Mouse (Mus musculus): ENCODE results near the gene Slc4a4.
A peak's percentile ranks its signal among the peaks of the same experiment; 100 is the strongest.

Gene Slc4a4

GRCm38 (mm10) chr5:88917221-88917620, 30.6 kb downstream of the Slc4a4 start:
- DNase-seq (ENCODE audit: low spot score) = no peak

DNA sequence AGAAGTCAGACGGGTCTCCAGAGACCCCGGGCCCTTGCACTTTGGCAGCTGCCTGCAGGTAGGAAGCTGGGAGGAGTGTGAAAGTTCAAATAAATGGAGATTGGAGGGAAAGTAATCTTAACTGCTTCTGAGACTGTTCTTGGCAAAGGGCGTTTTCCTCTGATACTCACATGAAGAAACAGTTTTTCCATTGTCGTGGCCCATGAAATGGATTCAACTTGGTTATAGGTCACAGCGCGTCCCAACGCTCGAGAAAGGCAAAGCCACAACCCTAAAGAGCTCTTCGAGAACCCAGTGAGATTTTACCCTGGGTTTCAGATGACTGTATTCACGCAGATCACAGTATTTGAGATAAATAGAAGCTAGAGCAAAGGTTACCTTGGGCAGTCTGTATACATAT, 31.0 kb downstream of the Slc4a4 start:
- no peak for DNase-seq (ENCODE audit: low spot score)

DNA sequence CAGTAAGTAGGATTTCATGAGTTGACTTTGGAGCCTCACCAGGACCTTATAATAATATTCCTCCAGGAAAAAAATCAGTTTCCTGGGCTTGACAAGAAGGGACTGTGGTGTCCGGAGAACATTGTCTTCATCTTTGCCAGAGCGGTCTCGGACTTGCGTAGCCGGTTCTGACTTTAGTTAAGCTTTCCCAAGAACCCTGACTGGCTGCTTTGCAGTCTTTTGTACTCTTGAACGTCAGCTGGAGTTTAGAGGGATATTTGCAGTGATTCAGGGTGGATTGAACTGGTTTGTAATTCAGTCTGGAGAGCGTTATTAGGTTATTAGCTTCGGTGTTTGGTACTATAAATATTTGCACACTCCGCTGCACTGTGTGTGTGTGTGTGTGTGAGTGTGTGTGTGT, 31.9 kb downstream of the Slc4a4 start:
- no peak for DNase-seq (ENCODE audit: low spot score)

DNA sequence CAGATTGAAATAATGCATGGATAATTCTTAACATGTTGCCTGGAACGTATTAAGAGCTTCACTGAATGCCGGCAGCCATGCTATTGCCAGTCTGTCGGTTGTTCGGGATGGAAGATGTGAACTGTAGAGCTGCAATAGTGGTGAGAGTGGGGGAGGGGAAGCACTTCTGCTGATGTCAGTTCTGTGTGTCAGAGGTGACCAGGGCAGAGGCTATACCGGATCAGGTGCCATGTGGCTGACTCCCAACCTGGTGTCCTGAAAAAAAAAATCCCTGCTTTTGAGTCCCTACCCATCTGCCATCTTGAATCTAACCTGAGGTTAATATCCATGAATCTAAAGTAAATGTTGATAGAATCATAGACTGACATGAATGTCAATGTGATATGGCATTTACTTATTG, 39.0 kb downstream of the Slc4a4 start:
- DNase-seq (ENCODE audit: low spot score) = no peak

DNA sequence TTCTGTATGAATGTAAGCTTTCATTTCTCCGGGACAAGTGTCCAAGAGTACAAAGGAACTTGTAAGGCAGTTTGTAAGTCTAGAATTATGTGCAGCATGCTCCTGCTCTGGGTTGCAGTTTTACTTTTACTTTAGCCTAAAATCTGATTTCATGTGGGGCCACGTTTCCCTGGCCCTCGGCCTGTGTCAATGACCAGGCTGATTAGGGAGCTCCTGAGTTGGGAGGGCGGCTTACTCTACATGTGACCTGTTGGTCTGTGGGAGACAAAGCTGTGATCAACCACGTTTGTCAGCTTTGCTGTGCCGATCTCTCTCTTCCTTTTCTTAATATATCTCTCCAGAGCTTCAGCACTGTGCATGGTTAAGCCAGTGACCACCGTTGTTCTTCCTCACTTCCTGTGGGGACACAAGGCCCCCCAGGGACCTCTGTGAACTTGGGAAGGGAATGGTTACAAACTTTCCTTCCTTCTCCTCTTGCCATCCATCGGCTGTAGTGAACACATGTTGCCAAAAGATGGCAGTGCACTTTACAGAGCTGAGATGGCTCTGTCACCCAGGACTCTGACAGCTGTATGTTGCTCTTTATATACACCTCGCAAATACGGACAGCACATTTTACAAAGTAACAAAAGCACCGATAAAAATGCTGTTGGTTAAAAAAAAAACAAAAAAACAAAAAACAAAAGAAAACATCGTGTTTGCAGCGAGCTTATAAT, 41.7 kb downstream of the Slc4a4 start:
- DNase-seq (ENCODE audit: low spot score) = peak; percentile 66

- peak; percentile 62 for DNase-seq (ENCODE audit: low spot score)
Measured at GRCm38 (mm10) chr5:88929392-88930094, 42.9 kb downstream of the Slc4a4 start.

- DNase-seq (ENCODE audit: low spot score) = peak; percentile 23
Measured at GRCm38 (mm10) chr5:88930129-88930528, 43.5 kb downstream of the Slc4a4 start.

DNA sequence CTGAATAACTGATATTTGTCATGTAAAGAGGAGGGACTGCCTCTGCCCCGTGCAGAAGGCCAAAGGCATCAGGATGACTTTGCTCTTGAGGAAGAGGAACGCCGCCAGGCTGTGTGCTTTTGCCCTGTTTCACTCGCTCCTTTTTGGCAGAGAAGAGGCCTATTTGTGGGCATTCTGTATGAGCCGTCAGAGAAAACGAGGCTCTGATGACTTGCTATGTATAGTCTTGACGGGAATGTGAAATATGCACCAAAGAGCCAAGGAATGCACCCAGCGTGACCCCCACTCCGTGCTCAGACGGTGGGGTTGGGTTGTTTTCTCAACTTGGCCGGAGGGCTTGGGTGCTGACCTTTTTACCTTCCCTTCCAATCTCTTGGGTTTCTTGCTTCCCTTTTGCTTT, 44.0 kb downstream of the Slc4a4 start:
- peak; percentile 28 for DNase-seq (ENCODE audit: low spot score)

DNA sequence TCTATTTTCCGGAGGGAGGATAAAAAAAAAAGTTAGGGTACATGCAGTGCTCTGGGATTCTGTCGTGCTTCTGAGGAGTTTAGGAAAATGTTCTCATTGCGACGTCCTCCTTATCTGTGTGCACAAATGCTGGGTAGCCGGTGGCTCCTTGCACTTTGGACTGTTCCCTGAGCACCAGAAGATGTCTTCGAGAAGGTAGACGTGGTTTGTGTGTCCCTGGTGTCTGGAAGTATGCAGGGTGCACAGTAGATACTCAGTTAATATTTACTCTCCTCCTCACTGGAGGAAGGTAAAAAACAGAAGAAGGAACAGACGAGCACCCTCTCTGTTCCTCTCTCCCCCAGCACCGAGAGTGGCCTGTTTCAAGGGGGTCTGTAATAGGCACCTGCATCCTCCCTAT, 44.6 kb downstream of the Slc4a4 start:
- no peak for DNase-seq (ENCODE audit: low spot score)

DNA sequence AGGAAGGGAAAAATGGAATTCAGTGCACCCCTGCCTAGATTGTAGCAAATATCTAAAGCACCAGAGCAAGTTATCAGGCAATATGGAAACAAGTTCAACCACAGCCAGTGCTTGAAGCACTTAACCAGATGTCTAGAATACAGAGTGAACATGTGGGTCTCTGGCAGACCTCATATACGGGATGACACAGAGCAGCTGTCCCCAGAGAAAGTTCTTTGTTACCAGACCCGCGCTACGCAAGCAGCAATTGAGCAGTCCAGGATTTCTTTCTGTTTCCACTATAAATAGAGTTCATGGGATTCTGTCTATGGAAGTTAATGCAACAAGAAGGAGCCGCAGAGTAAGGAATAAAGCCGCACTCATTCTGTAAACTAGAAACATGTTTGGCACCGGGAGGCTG, 46.8 kb downstream of the Slc4a4 start:
- no peak for DNase-seq (ENCODE audit: low spot score)

DNA sequence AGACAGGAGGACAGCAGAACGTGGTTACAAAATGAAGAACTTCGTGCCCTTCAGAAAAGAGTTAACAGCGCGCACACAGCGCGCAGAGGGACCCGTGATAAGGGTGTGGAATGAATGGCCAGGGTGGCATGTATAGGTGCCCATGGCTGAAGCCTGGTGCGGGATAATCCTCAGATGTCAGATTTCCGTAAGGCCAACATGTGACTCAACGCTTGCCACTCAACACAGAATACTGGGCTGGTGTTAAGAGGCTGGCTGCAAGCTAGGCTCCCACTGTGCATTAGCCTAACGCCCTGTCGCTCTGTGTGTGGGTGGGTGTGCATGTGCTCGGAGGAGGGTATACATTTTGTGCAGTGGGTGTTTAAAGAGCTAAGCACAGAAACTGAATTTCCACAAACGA, 47.3 kb downstream of the Slc4a4 start:
- DNase-seq (ENCODE audit: low spot score) = no peak

DNA sequence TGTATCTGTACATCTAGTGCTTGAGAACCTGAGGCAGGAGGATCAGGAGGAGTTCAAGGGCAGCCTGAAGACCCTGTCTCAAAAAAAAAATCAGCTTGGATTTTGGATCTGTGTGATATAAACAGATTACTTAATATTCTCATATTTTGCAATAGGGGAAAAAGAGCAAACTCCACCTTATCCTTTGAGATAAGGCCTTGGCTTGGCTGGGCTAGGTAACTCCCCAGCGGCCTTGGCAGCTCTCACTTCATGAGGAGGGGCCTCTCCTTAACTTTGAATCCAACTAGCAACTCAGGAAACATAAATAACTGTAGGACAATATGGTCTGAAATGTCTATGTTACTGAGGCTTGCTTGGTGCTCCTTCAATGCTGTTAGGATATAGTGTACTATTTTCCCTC, 51.6 kb downstream of the Slc4a4 start:
- no peak for DNase-seq (ENCODE audit: low spot score)

- peak; percentile 42 for DNase-seq (ENCODE audit: low spot score)
Measured at GRCm38 (mm10) chr5:88939151-88939550, 52.5 kb downstream of the Slc4a4 start.

- DNase-seq (ENCODE audit: low spot score) = no peak
Measured at GRCm38 (mm10) chr5:88939782-88940181, 53.2 kb downstream of the Slc4a4 start.

GRCm38 (mm10) chr5:88941905-88942304, 55.3 kb downstream of the Slc4a4 start:
- no peak for DNase-seq (ENCODE audit: low spot score)

- no peak for DNase-seq (ENCODE audit: low spot score)
Measured at GRCm38 (mm10) chr5:88945661-88946339, 59.2 kb downstream of the Slc4a4 start.

DNA sequence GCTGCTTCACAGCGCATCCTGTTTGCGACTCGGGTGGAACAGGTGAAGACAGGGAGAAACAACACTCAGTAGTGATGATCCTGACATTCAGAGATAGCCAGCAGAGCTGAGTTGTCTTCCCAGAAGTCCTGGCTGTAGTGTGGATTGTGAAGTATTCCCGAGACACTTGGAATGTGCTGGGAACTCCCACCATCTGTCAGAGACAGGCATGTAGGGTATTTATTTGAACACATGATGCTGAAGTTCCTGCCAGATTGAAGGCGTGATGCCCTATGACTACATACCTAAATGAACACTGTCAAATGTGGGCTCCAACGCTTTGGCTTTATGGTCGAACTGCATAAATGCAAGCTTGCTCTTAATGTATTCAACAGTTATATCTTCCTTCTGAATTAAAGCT, 63.7 kb downstream of the Slc4a4 start:
- DNase-seq (ENCODE audit: low spot score) = no peak

DNA sequence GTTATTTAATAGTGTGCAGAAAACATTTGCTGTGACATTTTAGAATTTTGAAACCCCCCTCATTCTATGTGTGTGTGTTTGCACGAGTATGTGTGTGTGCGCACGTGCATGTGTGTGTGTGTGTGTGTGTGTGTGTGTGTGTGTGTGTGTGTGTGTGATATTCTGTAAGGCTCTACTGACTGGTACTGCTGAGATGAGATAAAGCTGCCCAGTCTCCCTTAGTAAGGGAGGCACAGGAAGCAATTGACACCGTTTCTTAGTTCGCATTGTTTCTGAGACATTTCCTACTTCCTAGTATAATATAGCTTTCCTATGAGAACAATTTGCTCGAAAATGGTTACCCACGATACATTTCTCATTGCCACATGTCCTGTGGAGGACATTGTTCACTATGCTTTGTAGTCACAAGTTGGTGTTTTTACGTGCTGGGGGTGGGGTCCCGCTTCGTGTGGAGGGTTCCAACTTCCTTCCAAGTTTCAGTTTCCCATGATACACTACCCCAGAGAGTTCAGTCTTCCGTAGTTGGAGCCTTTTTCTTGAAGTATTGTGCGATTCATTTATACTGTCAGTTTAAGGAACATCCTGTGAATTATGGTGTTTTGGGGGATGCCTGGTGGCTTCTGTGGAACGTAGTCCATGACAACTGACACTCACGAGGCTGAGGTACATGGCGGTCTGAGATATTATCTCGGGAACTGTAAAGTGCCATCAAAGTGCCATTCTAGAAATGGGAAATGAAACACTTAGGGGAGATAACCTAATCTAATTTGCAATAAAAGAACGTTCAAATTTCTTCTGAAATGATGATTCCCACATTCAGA, 66.3 kb downstream of the Slc4a4 start:
- DNase-seq (ENCODE audit: low spot score) = no peak

DNA sequence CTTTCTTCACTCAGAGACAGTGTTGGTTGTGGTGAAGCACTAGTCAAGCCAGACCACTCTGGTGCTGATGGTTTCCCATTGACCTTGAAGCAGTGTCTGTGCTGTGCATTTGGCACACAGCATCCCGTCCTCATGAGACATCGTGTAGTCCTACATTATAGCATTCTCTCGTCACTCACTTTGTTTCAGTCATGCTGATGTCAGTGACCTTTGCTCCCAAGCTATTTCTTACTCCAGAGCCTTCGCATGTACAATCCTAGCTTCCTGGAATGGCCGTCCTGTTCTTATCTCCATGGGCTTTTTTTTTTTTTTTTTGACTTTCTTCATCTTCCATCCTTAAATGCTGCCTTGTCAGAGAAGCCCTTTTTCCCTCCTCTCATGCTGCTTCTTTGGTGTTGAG, 71.1 kb downstream of the Slc4a4 start:
- DNase-seq (ENCODE audit: low spot score) = no peak

DNA sequence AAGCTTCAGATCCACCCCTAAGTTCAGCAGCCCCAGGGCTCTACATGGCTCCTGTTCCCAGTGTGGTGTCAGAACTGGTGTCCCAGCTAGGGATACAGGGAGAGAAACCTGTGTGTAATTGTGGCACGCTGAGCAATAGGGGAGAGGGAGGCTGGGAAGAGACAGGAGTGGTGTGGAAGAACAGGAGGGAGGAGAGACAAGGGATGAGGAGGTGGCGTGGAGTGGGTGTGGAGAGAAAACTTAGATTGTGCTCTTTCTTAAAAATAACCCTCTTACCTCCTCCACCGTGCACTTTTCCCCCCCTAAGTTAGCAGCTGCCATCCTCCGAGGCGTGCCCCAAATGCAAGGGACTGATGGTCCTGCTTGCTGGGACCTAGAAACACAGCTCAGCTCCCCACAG, 72.3 kb downstream of the Slc4a4 start:
- DNase-seq (ENCODE audit: low spot score) = no peak

DNA sequence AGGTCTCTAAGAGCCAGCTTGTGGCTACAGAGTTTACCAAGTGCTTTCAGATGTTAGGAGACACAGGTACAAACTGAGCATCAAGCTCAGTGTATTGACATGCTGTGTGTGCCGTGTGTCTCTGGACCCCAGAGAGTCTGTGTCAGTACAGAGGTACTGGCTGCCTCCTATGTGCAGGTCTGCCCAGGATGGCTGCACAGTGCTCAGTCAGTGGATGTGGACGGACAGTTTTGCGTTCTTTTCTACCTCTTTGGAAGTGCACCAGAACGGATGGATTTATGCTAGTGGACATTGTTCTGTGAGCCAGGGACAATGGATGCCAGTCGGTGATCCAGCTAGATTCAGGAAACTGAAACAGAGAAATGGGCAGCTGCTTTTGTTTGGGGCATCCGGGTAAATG, 72.8 kb downstream of the Slc4a4 start:
- DNase-seq (ENCODE audit: low spot score) = no peak

- DNase-seq (ENCODE audit: low spot score) = no peak
Measured at GRCm38 (mm10) chr5:88960342-88961105, 73.9 kb downstream of the Slc4a4 start.
